Mouse (Mus musculus) neural tube, embryonic 13.5 days (tissue): ENCODE measurements at regions not wholly inside any gene's neighbourhood (a gene's known extent, or its start where the extent isn't known, plus 50 kb on each side); places are given as distances from the start of the nearest gene placed in this dataset.

Experiments used
- ATAC-seq: fragments of 200-750 bp; cut with Nextera tagmentation; 2 replicates; pipeline ENCODE4 v1.8.0; 2017; ENCODE audit warnings: low read depth, mild to moderate bottlenecking, moderate TSS enrichment, moderate library complexity
- H3K27ac ChIP-seq: fragments of 300-500 bp; sonication (generic); replicated peaks from 2 replicates; pipeline ENCODE4 v1.5.1; 2015; ENCODE audit warnings: moderate library complexity, mild to moderate bottlenecking, inconsistent platforms
- H3K27me3 ChIP-seq: fragments of 300-500 bp; sonication (generic); 2 replicates; pipeline ENCODE4 v1.6.1; 2015; ENCODE audit warnings: mild to moderate bottlenecking, inconsistent platforms
- H3K36me3 ChIP-seq: fragments of 300-500 bp; sonication (generic); 2 replicates; pipeline ENCODE4 v1.6.1; 2015; ENCODE audit warnings: mild to moderate bottlenecking, inconsistent platforms
- H3K4me1 ChIP-seq: fragments of 300-500 bp; sonication (generic); replicated peaks from 2 replicates; pipeline ENCODE4 v1.6.1; 2015; ENCODE audit warnings: inconsistent platforms
- H3K4me2 ChIP-seq: fragments of 300-500 bp; sonication (generic); 2 replicates; pipeline ENCODE4 v1.6.1; 2015; ENCODE audit warnings: inconsistent platforms, mild to moderate bottlenecking, moderate library complexity
- H3K4me3 ChIP-seq: fragments of 300-500 bp; sonication (generic); 2 replicates; pipeline ENCODE4 v1.5.1; 2015; ENCODE audit warnings: mild to moderate bottlenecking, inconsistent platforms
- H3K9ac ChIP-seq: fragments of 300-500 bp; sonication (generic); 2 replicates; pipeline ENCODE4 v1.6.1; 2015; ENCODE audit warnings: moderate library complexity, mild to moderate bottlenecking, inconsistent platforms
- H3K9me3 ChIP-seq: fragments of 300-500 bp; sonication (generic); 2 replicates; pipeline ENCODE4 v1.6.1; 2016; ENCODE audit warnings: inconsistent platforms
- WGBS: fragments of 180-500 bp; shearing (Covaris S2); methylation state at CpG from one replicate; pipeline ENCODE4 v1.1.7; 2015; 5-methylcytosine and 5-hydroxymethylcytosine counted together

- WGBS, result 63% methylated on average over 8 of the region's 8 CpGs
- ATAC-seq, result no peak
- Histone ChIP-seq H3K4me1 (peaks cover 69% of the 10 kb centered on the region), H3K4me2 (no peak overlapping the region), H3K9me3 (no peaks in the 10 kb centered on the region), H3K36me3 (no peaks in the 10 kb centered on the region), H3K27ac (no peak overlapping the region), H3K27me3 (peaks cover 14% of the 10 kb centered on the region), H3K4me3 (no peak overlapping the region), H3K9ac (no peak overlapping the region)
These were observed 50.3 kb upstream of the Tle3 start for GRCm38 (mm10) chr9:61321825-61322224.

GRCm38 (mm10) chr9:61322333-61322732 lies 49.8 kb upstream of the Tle3 start:
- Histone ChIP-seq H3K36me3 (no peaks in the 10 kb centered on the region), H3K9me3 (no peaks in the 10 kb centered on the region), H3K27ac (no peak overlapping the region), H3K4me3 (no peak overlapping the region), H3K9ac (no peak overlapping the region), H3K4me2 (no peak overlapping the region), H3K27me3 (peaks cover 14% of the 10 kb centered on the region), H3K4me1 (peaks cover 68% of the 10 kb centered on the region)
- ATAC-seq, result no peak
- 60% methylated on average over 11 of the region's 11 CpGs for WGBS
